Mouse (Mus musculus) bone marrow macrophage, adult 2 months (primary cell): Measurements from ENCODE around the gene Acvr1b.

ENCODE experiments used
- CTCF ChIP-seq: IDR thresholded peaks from 2 replicates; pipeline ENCODE4 v1.5.1; 2012; ENCODE audit warnings: low read depth, mild to moderate bottlenecking, low read length, moderate library complexity
- POLR2A ChIP-seq: IDR thresholded peaks from 2 replicates; pipeline ENCODE4 v1.6.1; 2012; ENCODE audit warnings: mild to moderate bottlenecking, low read depth, low read length, borderline replicate concordance

- TF ChIP-seq CTCF, result no peak
- TF ChIP-seq POLR2A, result no peak
Observed at GRCm38 (mm10) chr15:101133993-101134704, 39.7 kb upstream of the Acvr1b start.
